Mouse (Mus musculus) right cerebral cortex, postnatal 10 days (tissue): ENCODE measurements around the gene Mxd3.
A peak's percentile ranks its signal among the peaks of the same experiment; 100 is the strongest.

ENCODE experiments used
- DNase-seq, 2 experiments: peaks; one replicate each; pipeline ENCODE4 v3.0.0; 2021; ENCODE audit warnings: low spot score in 2 of 2

Mxd3 gene

GRCm38 (mm10) chr13:55329683-55330566, at the start of gene Mxd3:
TSS of gene Mxd3 (minus strand) at chr13:55329823.
- peak; percentile 90 for DNase-seq

- no peak for DNase-seq
Measured at GRCm38 (mm10) chr13:55378907-55379580, 49.4 kb upstream of the Mxd3 start.

DNA sequence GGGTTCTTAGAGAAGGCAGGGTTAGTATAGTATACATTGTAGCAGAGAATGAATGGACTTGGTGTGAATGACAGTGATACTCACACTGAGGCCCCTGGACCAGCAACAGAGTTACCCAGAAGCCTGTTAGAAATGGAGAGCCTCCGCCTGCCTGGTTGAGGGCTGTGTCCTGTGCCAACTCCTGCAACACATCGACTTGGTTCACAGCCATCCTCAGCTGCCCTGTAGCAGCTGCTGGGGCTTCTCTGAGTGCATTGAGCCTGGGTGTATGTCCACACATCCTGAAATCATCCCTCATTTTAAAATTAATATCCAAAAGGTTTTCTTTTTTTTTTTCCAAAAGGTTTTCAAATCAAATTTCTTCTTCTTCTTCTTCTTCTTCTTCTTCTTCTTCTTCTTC, 46.3 kb upstream of the Mxd3 start:
- no peak for DNase-seq

DNA sequence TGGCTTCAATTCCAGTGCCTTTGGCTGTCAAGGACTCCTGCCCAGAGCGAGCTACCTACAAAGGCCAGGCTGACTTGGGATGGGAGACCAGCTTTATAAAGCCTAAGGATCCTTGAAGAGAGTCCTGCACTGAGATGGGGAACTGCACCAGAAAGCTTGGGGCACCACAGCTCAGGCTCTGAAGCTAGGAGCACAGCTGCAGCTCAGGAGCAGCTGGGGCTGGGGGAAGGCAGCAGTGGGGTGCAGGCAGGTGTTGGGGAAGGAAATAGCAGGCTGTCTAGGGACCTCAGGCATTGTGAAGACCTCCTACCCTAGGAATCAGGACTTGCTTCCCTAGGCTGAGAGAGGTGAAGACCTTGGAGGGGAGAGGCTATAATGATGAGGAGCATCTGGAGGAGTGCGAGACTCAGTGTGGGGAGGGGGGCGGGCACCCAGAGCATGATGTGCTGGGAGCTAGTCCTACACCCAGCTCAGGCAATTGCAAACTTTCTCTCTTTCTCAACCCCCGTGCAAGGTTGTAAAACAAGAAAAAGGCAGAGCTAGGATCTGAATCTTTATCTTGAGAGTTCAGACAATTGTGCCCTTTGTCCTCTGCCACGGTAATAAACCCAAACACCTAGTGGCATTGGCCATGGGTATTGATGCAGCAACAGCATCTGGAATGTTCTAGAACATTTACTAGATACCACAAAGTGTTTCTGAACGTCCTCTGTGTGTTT, 44.7 kb upstream of the Mxd3 start:
- no peak for DNase-seq

GRCm38 (mm10) chr13:55371740-55372139, 42.1 kb upstream of the Mxd3 start:
- no peak for DNase-seq

DNA sequence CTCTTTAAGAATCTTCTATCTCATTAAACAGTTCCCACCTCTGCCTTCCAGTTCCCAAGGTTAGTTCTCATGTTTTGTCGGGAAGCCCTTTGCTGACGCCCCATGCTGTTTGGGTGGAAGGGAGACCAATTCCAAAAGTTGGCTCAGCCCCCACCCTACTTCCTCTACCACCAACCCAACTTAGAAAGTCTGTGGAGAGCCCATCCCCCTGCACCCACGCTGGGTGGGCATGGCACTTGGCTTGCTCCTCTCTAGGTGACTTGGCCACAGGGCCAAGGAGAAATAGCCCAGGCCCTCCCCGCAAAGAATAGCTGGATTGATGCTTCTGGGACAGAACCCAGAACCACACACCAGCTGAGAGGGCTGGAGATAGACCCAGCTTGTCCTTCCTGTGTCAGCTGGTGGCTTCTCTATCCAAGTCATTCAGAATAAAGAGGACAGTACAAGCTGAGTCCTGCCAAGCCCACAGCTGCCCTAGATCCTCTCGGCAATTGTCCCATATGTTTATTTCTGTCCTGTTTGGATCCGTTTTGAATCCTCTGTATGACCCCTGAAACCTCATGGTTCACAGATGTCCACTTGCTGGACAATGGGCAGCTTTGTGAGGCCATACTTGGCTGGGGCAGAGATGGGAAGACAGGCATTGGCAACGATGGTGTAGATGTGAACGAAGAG, 41.5 kb upstream of the Mxd3 start:
- DNase-seq = peak in 1 of 2 experiments; percentile 55

- no peak for DNase-seq
Measured at GRCm38 (mm10) chr13:55370234-55370633, 40.6 kb upstream of the Mxd3 start.

DNA sequence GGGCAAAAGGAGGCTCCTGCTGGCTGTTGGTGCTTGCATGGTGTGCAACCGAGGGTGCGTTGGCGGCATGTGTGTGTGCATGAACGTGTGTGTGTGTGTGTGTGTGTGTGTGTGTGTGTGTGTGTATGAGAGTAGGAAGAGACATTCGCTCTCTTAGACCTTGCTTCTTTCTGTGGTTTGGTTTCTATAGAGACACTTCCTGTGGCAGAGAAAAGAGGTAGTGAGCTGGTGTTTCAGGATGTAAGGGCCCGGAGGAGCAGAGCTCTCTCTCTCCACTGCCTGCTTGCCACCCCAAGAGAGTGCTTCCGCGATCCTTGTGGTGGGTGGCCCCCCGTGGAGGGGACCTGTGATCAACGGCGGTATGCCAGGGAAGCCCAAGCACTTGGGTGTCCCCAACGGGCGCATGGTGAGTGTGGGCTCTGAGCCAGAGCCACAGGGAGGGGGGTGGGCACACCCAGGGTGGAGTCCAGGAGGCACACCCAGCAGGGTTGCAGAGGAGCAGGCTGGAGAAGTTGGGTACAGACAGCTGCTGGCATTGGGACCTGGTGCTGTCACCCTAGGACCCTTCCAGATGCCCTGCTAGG, 40.0 kb upstream of the Mxd3 start, which contains the start of gene Rgs14:
Gene Rgs14, plus strand, starts transcription at position 202 of the 584 bp plus-strand sequence.
- peak; percentile 64 to 69 for DNase-seq

GRCm38 (mm10) chr13:55368401-55368800, 38.8 kb upstream of the Mxd3 start:
- no peak for DNase-seq

DNA sequence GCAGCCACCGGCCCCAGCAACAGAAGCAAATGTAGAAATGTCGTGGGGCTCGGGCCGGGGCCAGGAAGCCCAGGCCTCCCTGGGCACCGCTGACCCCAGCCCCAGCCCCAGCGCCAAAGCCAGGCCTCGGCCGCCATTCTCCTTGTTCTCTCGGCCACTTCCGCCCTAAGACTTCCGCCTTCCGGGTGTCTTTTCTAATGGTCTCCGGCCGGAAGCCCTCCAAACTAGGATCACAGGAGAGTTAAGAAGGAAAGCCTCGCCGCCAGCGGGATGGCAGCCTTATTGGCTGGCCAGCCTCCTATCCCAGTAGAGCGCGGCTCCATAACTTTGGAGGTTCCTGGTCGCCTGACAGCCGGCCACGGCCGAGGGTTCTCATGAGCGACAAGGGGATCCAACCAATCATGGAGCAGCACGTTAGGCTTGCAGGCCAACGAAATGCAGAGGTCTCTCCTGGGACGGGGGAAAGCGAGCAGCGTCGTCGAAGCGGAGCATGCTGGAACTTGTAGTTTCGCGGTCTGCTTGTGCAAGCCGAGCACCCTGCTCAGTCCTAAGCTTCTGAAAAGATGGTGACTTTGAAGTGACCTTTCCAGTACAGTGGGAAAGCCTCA, 32.9 kb upstream of the Mxd3 start, which contains the start of gene Lman2:
Gene Lman2, minus strand, starts transcription at position 331 of the 608 bp plus-strand sequence.
- DNase-seq = peak; percentile 99 to 100

- peak; percentile 48 to 54 for DNase-seq
Measured at GRCm38 (mm10) chr13:55361974-55362452, 32.4 kb upstream of the Mxd3 start.

DNA sequence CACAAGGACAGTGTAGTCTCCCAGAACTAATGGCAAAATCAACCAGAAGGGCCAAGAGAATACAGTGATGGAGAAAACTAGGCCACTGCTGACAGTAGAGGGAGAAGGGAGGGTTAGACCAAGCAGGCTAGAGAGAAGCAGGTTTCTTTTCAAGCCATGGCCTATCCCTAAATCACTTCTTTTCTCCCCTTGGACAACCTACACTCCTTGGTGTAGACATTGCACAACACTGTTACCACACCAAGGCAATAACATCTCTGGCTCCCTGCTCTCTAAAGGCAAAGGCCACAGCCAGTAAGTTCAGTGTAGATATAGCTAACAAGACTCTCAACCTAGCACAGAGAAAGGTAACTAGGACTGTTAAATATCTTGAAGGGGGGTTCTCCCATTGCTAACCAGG, 31.5 kb upstream of the Mxd3 start:
- DNase-seq = no peak

GRCm38 (mm10) chr13:55346745-55347144, 17.1 kb upstream of the Mxd3 start:
- DNase-seq = no peak

GRCm38 (mm10) chr13:55344286-55344685, 14.7 kb upstream of the Mxd3 start:
- DNase-seq = no peak

DNA sequence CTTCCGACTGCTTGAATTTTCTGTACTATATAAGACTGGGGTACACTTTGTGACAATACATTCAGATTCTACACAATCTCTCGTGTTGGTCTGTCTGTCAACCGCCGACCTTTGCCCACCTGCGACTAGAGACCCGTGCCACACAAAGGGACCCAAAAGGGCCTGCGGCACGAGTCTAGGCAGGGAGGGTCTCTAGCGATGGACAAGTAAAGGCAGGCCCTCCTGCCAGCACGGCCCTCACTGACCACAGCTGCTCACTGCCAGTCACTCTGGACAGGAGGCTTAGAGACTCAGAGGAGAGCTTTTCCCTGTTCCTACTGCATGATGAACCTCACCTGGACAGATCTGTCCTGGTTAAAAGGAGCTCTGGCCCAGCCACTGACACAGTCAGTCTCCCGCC, 12.8 kb upstream of the Mxd3 start:
- no peak for DNase-seq

- DNase-seq = no peak
Measured at GRCm38 (mm10) chr13:55339259-55339658, 9.6 kb upstream of the Mxd3 start.

GRCm38 (mm10) chr13:55338131-55339054, 8.8 kb upstream of the Mxd3 start:
- DNase-seq = no peak

- no peak for DNase-seq
Measured at GRCm38 (mm10) chr13:55337341-55337975, 7.8 kb upstream of the Mxd3 start.

DNA sequence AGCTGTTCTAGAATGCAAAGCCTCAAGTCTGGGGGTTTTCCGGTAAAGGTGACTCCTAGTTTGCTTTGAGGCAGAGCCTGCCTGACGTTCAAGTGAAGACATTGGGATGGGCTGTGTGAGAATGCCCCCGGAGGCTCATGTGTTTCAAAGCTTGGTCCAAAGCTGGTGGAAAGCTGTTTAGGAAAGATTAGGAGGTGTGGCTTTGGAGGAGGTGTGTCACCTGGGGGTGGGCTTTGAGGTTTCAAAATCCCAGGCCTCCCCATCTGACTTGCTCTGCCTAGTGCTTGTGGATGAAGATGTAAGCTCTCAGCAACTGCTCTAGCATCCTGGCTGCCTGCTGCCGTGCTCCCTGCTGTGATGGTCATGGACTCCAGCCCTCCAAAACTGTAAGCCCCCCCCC, 6.1 kb upstream of the Mxd3 start:
- DNase-seq = no peak
